Mouse (Mus musculus) small intestine, adult 2 months (tissue): Measurements from ENCODE around the gene Oxsr1. TPM values are rescaled to one million over a fixed set of nuclear protein-coding genes. Genes with fewer than 3 reads are reported as not detected.
"Not testable (repeated sequence)": the region's sequence is repeated elsewhere in the genome, so short reads cannot be mapped to it uniquely, and the experiment has no call there.

Experiments used
- H3K27ac ChIP-seq: fragments of 200-500 bp; 2 replicates; pipeline ENCODE4 v1.5.1; 2012; ENCODE audit warnings: low read depth, low read length, control low read depth, inconsistent platforms; ENCODE audit not compliant: insufficient read depth
- H3K27me3 ChIP-seq: fragments of 200-500 bp; 2 replicates; pipeline ENCODE4 v1.6.1; 2012; ENCODE audit warnings: mild to moderate bottlenecking, moderate library complexity, low read length, inconsistent platforms; ENCODE audit not compliant: control insufficient read depth, insufficient read depth
- H3K36me3 ChIP-seq: fragments of 200-500 bp; 2 replicates; pipeline ENCODE4 v1.6.1; 2012; ENCODE audit warnings: mild to moderate bottlenecking, low read length, control low read depth, inconsistent platforms; ENCODE audit not compliant: control insufficient read depth, insufficient read depth
- H3K4me1 ChIP-seq: fragments of 200-500 bp; 2 replicates; pipeline ENCODE4 v1.6.1; 2012; ENCODE audit warnings: low read length, inconsistent platforms, mixed read lengths; ENCODE audit not compliant: control insufficient read depth, insufficient read depth, insufficient read length
- H3K4me3 ChIP-seq: fragments of 200-500 bp; 2 replicates; pipeline ENCODE4 v1.5.1; 2012; ENCODE audit warnings: low read depth, mild to moderate bottlenecking, control low read depth, inconsistent platforms, low read length, moderate library complexity
- CTCF ChIP-seq: fragments of 200-500 bp; IDR thresholded peaks from 2 replicates; pipeline ENCODE4 v1.5.1; 2012; ENCODE audit warnings: low read depth, mild to moderate bottlenecking, control low read depth, inconsistent platforms, low read length, moderate library complexity, mixed read lengths; ENCODE audit not compliant: insufficient replicate concordance, insufficient read length; ENCODE audit errors: extremely low read depth
- POLR2A ChIP-seq: fragments of 200-500 bp; IDR thresholded peaks from 2 replicates; pipeline ENCODE4 v1.6.1; 2012; ENCODE audit warnings: low read depth, mild to moderate bottlenecking, control low read depth, inconsistent platforms, low read length, moderate library complexity
- WGBS: fragments of 180-500 bp; shearing (Covaris S2); methylation state at CpG from one replicate; pipeline ENCODE4 v1.1.7; 2018; 5-methylcytosine and 5-hydroxymethylcytosine counted together
- polyA plus RNA-seq: library from polyadenylated mRNA; depleted of rRNA; stranded (reverse); fragments of >200 nt; gene quantifications from 2 replicates; pipeline ENCODE4 v1.2.3, GENCODE M21; 2012

The Oxsr1 gene
- polyA plus RNA-seq, 1 experiment = 11.5 TPM

DNA sequence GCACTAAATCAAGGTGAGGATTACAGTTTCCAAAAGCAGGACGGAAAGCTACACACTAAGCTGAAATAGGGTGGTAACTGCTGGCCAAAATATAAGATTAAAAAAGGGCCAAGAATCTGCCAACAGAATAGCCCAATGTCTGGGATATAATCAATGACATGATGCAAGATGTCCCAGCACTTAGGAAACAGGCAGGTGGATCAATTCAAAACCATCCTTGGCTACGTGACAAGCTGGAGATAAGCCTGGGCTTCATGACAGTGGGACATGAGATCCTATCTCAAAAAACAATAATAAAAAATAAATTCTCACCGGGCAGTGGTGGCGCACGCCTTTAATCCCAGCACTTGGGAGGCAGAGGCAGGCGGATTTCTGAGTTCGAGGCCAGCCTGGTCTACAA lies 16.4 kb downstream of the Oxsr1 start:
- no peak for TF ChIP-seq POLR2A
- no peak for TF ChIP-seq CTCF
- Histone ChIP-seq H3K27me3 (no peaks in the 10 kb centered on the region), H3K27ac (no peak overlapping the region), H3K4me3 (no peak overlapping the region), H3K36me3 (peaks cover 19% of the 10 kb centered on the region), H3K4me1 (no peaks in the 10 kb centered on the region)
- WGBS = 78% methylated on average over 7 of the region's 7 CpGs

- 35% methylated on average over 3 of the region's 3 CpGs for WGBS
- Histone ChIP-seq H3K4me1 (peaks cover 6% of the 10 kb centered on the region; the same call in 1 of the 2 replicates), H3K27ac (peak overlapping the region; percentile 49; the same call in 1 of the 2 replicates), H3K4me3 (no peak overlapping the region), H3K36me3 (peaks cover 23% of the 10 kb centered on the region), H3K27me3 (no peaks in the 10 kb centered on the region)
- TF ChIP-seq CTCF = no peak
- no peak for TF ChIP-seq POLR2A
These were observed 23.7 kb downstream of the Oxsr1 start for GRCm38 (mm10) chr9:119298563-119298962.

- H3K27me3 ChIP-seq = no peaks in the 10 kb centered on the region
- 75% methylated on average over 6 of the region's 6 CpGs for WGBS
- no peak for TF ChIP-seq POLR2A
- no peak for TF ChIP-seq CTCF
- H3K27ac ChIP-seq = no peak overlapping the region
- H3K4me1 ChIP-seq = peaks cover 6% of the 10 kb centered on the region; the same call in 1 of the 2 replicates
- H3K36me3 ChIP-seq = peaks cover 22% of the 10 kb centered on the region
- H3K4me3 ChIP-seq = no peak overlapping the region
These were observed 24.5 kb downstream of the Oxsr1 start for GRCm38 (mm10) chr9:119297696-119298095.

GRCm38 (mm10) chr9:119290791-119291190 lies 31.4 kb downstream of the Oxsr1 start:
- Histone ChIP-seq H3K27ac (no peak overlapping the region), H3K27me3 (no peaks in the 10 kb centered on the region), H3K4me1 (no peaks in the 10 kb centered on the region), H3K36me3 (peaks cover 22% of the 10 kb centered on the region), H3K4me3 (no peak overlapping the region)
- 90% methylated on average over 3 of the region's 3 CpGs for WGBS
- no peak for TF ChIP-seq POLR2A
- TF ChIP-seq CTCF = no peak

GRCm38 (mm10) chr9:119280894-119281682 lies 41.1 kb downstream of the Oxsr1 start:
- no peak overlapping the region for H3K4me3 ChIP-seq
- WGBS = 93% methylated on average over 5 of the region's 5 CpGs
- H3K4me1 ChIP-seq = no peaks in the 10 kb centered on the region
- peaks cover 26% of the 10 kb centered on the region for H3K36me3 ChIP-seq
- TF ChIP-seq CTCF (no peak), POLR2A (no peak)
- no peak overlapping the region for H3K27ac ChIP-seq
- no peaks in the 10 kb centered on the region for H3K27me3 ChIP-seq

DNA sequence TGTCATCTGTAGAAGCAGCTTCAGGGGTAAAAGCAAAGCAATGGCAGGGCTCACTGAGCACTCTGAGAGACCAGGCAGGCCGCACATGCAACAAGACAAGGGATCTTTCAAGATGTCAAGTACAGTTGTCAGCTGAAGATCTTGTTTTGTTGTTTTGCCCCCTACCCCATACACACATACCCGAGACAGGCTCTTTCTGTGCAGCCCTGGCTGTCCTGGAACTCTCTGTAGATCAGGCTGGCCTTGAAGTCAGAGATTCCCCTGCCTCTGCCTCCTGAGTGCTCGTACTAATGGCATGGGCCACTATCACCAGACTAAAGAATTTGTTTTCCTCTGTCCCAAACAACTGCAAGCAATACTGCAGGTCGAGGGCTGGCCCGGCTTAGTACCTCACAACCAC lies 44.2 kb downstream of the Oxsr1 start:
- no peak for TF ChIP-seq CTCF
- TF ChIP-seq POLR2A = no peak
- no peaks in the 10 kb centered on the region for H3K27me3 ChIP-seq
- WGBS = 92% methylated on average over 5 of the region's 5 CpGs
- no peak overlapping the region for H3K4me3 ChIP-seq
- H3K27ac ChIP-seq = no peak overlapping the region
- H3K36me3 ChIP-seq = peaks cover 25% of the 10 kb centered on the region
- H3K4me1 ChIP-seq = no peaks in the 10 kb centered on the region

- Histone ChIP-seq H3K4me3 (no peak overlapping the region), H3K27me3 (no peaks in the 10 kb centered on the region), H3K36me3 (peaks cover 16% of the 10 kb centered on the region), H3K4me1 (no peaks in the 10 kb centered on the region), H3K27ac (no peak overlapping the region)
- 69% methylated on average over 7 of the region's 7 CpGs for WGBS
- TF ChIP-seq CTCF (no peak), POLR2A (no peak)
These were observed 45.9 kb downstream of the Oxsr1 start for GRCm38 (mm10) chr9:119276321-119276720.

- H3K4me3 ChIP-seq, H3K27me3 ChIP-seq, H3K27ac ChIP-seq, H3K4me1 ChIP-seq: not testable (repeated sequence)
- 87% methylated on average over 5 of the region's 5 CpGs for WGBS
- peaks cover 17% of the 10 kb centered on the region for H3K36me3 ChIP-seq
These were observed 47.4 kb downstream of the Oxsr1 start for GRCm38 (mm10) chr9:119274814-119275213.
